Mouse (Mus musculus): Measurements from ENCODE around the gene Gm7982.
"Not testable (repeated sequence)": the region's sequence is repeated elsewhere in the genome, so short reads cannot be mapped to it uniquely, and the experiment has no call there.

DNA sequence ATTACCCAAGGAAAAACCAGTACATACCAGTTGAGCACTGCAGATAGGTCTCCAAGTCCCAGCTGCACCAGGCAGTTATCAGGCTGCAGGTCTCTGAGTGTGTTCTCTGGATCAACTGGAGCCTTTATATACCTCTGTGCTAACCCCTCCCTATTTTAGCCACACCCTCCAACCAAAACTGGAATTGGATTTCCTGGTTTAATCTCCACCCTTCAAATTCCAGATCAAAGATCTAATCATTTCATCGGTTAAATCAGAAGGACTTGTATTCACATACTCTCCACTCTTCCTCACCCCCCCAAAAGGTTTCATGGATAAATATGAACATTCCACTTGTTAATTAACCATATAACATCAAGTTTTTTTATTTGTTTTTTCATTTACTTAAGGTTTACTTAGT, 5.7 kb upstream of the Gm7982 start, which contains the start of gene Gm7978:
- not testable (repeated sequence) for TF ChIP-seq CTCF (IDR thresholded peaks at IDR 0.05); POLR2A (IDR thresholded peaks at IDR 0.05; ENCODE audit: insufficient read depth, low read depth, low read length)
